Mouse (Mus musculus) midbrain, embryonic 12.5 days (tissue): ENCODE data around the gene Pip4k2b. TPM values are rescaled to one million over a fixed set of nuclear protein-coding genes. Genes with fewer than 3 reads are reported as not detected.

Source experiments
- ATAC-seq: fragments of 200-750 bp; cut with Nextera tagmentation; 2 replicates; pipeline ENCODE4 v1.8.0; 2017; ENCODE audit warnings: low read depth, moderate TSS enrichment, moderate library complexity; ENCODE audit not compliant: low FRiP score
- H3K27ac ChIP-seq: fragments of 300-500 bp; sonication (generic); replicated peaks from 2 replicates; pipeline ENCODE4 v1.5.1; 2016; ENCODE audit warnings: mild to moderate bottlenecking
- H3K27me3 ChIP-seq: fragments of 300-500 bp; sonication (generic); 2 replicates; pipeline ENCODE4 v1.6.1; 2016; ENCODE audit warnings: mild to moderate bottlenecking
- H3K36me3 ChIP-seq: fragments of 300-500 bp; sonication (generic); 2 replicates; pipeline ENCODE4 v1.6.1; 2016
- H3K4me1 ChIP-seq: fragments of 300-500 bp; sonication (generic); 2 replicates; pipeline ENCODE4 v1.6.1; 2016
- H3K4me2 ChIP-seq: fragments of 300-500 bp; sonication (generic); replicated peaks from 2 replicates; pipeline ENCODE4 v1.6.1; 2016; ENCODE audit warnings: mild to moderate bottlenecking, moderate library complexity
- H3K4me3 ChIP-seq: fragments of 300-500 bp; sonication (generic); 2 replicates; pipeline ENCODE4 v1.5.1; 2016; ENCODE audit warnings: mild to moderate bottlenecking
- H3K9ac ChIP-seq: fragments of 300-500 bp; sonication (generic); replicated peaks from 2 replicates; pipeline ENCODE4 v1.6.1; 2016; ENCODE audit warnings: mild to moderate bottlenecking, moderate library complexity
- H3K9me3 ChIP-seq: fragments of 300-500 bp; sonication (generic); 2 replicates; pipeline ENCODE4 v1.6.1; 2016; ENCODE audit warnings: mild to moderate bottlenecking
- WGBS: fragments of 180-500 bp; shearing (Covaris S2); methylation state at CpG from one replicate; pipeline ENCODE4 v1.1.7; 2016; 5-methylcytosine and 5-hydroxymethylcytosine counted together
- polyA plus RNA-seq: library from polyadenylated mRNA; unstranded; fragments of >200 nt; fragmentation: Nextera tagmentation; extraction: Ambion mirVana; gene quantifications from 2 replicates; pipeline ENCODE4 v1.2.1, GENCODE M21; 2016

Pip4k2b gene
- polyA plus RNA-seq, 1 experiment from 2014 or later, result 2.7 TPM

DNA sequence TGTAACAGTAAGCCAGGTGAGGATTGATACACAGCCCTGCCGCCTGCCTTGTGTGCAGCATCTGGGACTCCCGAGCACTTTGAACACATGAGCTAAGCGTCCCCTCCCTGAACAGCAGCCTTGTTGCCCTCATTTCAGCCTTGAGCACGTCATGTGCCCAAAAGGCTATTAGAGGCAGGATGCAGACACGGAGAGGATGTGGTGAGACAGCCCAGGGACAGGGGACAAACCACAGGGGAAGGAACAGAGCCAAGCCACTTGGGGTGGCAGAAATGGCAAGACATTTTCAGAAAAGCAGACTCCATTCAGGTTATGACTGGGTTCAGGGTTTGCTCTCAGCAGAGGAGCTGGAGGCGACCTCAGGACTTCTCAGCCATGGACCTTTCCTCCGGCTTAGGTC, 16.2 kb downstream of the Pip4k2b start:
- WGBS, result 88% methylated on average over 7 of the region's 7 CpGs
- peaks cover 84% of the 10 kb centered on the region for H3K36me3 ChIP-seq
- no peak for ATAC-seq

DNA sequence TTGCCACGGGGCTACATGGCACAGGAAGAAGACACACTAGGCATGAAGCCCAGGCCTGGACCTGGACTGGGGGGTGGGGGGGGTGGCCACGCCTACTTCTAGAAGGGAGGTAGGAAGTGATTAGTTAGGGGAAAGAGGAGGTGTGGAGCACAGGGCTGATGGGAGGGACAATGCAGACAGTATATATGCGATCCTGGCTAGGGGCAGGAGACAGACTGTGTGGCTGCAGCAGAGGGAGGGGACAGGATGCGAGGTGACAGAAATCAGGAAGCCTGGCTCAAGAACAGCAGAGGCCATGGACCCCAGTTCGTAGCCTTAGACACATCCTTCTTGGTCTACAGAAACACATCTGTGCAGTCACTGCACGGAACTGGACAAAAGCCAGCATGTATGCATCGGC, 20.8 kb downstream of the Pip4k2b start:
- H3K27me3 ChIP-seq, result no peaks in the 10 kb centered on the region
- H3K27ac ChIP-seq, result no peak overlapping the region
- peaks cover 97% of the 10 kb centered on the region for H3K36me3 ChIP-seq
- no peak overlapping the region for H3K9ac ChIP-seq
- no peak overlapping the region for H3K4me2 ChIP-seq
- WGBS, result 91% methylated on average over 7 of the region's 7 CpGs
- H3K4me3 ChIP-seq, result no peak overlapping the region
- no peak for ATAC-seq
- peaks cover 6% of the 10 kb centered on the region; the same call in 1 of the 2 replicates for H3K9me3 ChIP-seq
- no peaks in the 10 kb centered on the region for H3K4me1 ChIP-seq

More for the DNA sequence above, 16.2 kb downstream of the Pip4k2b start:
- no peak overlapping the region for H3K9ac ChIP-seq
- H3K9me3 ChIP-seq, result no peaks in the 10 kb centered on the region
- H3K4me1 ChIP-seq, result no peaks in the 10 kb centered on the region
- no peak overlapping the region for H3K4me3 ChIP-seq
- H3K27ac ChIP-seq, result no peak overlapping the region
- no peaks in the 10 kb centered on the region for H3K27me3 ChIP-seq
- no peak overlapping the region for H3K4me2 ChIP-seq

DNA sequence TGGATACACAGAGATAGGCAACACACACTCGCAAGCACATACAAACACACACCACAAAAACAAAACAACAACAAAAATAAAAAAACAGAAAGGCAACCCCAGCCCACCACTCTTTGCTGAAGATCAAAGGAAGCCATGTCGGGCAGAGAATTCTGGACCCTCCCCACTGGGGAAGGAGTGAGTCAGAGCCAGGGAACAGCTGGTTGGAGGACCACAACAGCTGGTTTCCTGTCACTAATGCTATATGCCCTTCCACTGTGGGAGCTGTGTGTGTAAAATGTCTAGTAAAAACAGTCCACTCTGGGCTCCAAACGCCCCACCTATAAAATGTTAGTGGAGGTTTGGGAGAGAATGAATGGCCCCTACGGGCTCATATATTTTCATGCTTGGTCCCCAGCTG, 23.2 kb downstream of the Pip4k2b start:
- Histone ChIP-seq H3K4me1 (no peaks in the 10 kb centered on the region), H3K9ac (no peak overlapping the region), H3K27ac (no peak overlapping the region), H3K4me3 (no peak overlapping the region), H3K36me3 (peaks cover 92% of the 10 kb centered on the region), H3K4me2 (no peak overlapping the region), H3K27me3 (no peaks in the 10 kb centered on the region), H3K9me3 (peaks cover 6% of the 10 kb centered on the region; the same call in 1 of the 2 replicates)
- no peak for ATAC-seq
- WGBS, result 96% methylated on average over 4 of the region's 4 CpGs

DNA sequence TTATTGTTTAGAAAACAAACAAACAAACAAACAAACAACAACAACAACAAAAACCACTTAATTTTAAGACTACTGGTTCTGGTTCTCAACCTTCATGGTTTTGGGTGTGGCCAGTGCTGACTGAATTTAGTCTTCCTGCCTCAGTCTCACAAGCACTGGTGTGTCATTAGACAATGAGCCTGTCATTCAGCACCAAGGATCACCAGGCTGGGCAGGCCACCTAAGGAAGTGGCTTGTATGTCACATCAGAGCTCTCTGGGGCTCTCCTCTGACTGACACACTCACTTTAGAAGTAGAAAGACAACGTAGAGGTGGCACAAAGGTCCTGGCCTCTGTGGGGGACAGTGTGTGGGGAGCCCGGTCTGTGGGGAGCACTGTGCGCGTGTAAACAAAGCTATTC, 25.5 kb downstream of the Pip4k2b start:
- H3K27me3 ChIP-seq, result no peaks in the 10 kb centered on the region
- H3K4me3 ChIP-seq, result no peak overlapping the region
- H3K4me2 ChIP-seq, result no peak overlapping the region
- peaks cover 81% of the 10 kb centered on the region for H3K36me3 ChIP-seq
- H3K9ac ChIP-seq, result no peak overlapping the region
- no peak overlapping the region for H3K27ac ChIP-seq
- 89% methylated on average over 4 of the region's 4 CpGs for WGBS
- no peaks in the 10 kb centered on the region for H3K4me1 ChIP-seq
- H3K9me3 ChIP-seq, result peaks cover 6% of the 10 kb centered on the region; the same call in 1 of the 2 replicates
- no peak for ATAC-seq

DNA sequence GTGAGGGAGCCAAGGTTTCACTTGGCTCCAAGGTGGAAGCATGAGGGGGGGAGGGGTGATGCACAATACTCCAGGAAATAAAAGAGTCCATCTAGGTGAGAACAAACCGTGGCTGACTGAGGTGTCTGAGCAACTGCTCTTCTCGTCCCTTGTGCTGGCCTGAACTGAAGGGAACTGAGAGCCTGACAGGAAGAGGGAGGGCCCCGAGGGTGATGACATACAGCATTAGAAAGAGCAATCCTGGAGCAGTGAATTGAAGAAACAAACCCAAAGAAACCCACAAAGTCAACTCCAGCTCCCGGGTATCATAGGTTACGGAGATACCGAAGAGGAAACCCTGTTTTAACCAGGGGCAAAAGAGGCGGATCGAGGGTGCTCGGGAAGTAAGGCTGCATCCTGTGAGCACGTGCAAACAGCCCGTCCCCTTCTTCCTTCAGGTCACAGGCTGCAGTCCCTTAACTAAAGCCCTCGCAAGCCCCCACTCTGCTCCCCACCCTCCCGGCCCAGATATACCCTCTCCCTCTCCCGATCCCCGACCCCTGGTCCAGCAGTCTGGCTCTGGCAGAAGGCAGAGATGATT, 26.1 kb downstream of the Pip4k2b start:
- peaks cover 82% of the 10 kb centered on the region for H3K36me3 ChIP-seq
- ATAC-seq, result no peak

DNA sequence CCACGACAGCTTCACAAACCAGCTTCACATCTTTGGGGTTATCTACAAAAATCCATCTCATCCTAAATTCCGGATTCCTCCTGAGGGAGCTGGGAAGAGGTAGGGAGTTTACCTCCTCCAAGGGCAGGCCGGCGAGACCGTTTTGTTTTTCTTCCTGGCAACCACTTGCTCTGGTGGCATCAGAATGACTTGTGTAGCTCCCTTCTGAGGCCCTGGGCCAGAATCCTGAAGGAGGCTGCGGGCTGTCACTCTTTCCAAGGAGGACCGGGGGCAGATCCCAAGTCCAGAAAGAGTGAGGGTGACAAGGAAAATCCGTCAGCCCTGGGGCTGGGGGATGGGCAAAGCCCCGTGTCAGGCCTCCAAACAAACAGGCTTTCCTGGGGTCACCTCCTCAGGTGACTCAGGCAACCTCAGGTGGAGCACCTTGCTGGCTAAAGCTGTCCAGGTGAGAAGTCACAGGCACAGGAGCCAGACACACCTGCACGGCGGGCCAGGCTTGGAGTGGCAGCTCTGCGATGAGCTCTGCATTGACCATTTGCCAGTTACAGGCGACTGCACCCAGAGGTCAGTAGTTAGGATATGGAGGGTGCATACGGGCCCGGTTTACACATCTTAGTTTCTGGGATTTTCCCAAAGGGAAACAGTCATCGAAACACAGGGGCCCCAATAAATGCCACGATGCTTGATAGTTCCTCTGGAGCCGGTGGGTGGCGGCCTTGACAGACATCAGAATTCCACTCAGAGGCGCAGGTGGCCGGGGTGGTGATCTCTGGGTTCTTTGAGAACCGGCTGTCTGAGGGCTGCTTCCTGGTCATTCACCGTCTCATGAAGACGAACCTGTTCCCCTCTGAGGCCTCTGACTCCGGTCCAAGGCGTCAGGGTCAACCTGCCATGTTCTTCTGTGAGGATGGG, 26.9 kb downstream of the Pip4k2b start:
- ATAC-seq, result no peak
- Histone ChIP-seq H3K36me3 (peaks cover 83% of the 10 kb centered on the region), H3K27ac (no peak overlapping the region), H3K4me1 (no peaks in the 10 kb centered on the region), H3K9ac (no peak overlapping the region), H3K4me3 (no peak overlapping the region), H3K4me2 (no peak overlapping the region), H3K9me3 (peaks cover 6% of the 10 kb centered on the region; the same call in 1 of the 2 replicates), H3K27me3 (no peaks in the 10 kb centered on the region)
- 90% methylated on average over 26 of the region's 26 CpGs for WGBS

More for the DNA sequence above, 26.1 kb downstream of the Pip4k2b start:
- Histone ChIP-seq H3K4me3 (no peak overlapping the region), H3K27me3 (no peaks in the 10 kb centered on the region), H3K4me1 (no peaks in the 10 kb centered on the region), H3K4me2 (no peak overlapping the region), H3K27ac (no peak overlapping the region), H3K9ac (no peak overlapping the region), H3K9me3 (peaks cover 6% of the 10 kb centered on the region; the same call in 1 of the 2 replicates)
- WGBS, result 89% methylated on average over 15 of the region's 15 CpGs

DNA sequence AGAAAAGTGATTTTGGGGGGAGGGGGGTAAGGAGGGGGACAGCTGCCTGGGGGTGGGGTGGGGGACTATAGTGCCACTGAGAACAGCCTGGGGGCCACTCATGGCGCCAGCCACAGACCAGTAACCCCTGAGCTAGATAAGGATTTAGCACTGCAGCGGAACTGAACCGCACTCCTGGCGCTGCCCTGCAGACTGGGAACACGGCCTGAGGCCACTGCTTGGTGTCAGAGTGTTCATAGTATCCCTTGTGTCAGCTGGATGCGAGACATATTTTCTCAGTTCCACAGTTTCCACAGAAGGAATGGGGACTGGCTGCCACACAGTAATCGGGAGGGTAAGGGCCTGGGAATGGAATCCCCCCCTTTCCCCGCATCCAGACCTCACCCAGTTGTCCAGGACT, 28.5 kb downstream of the Pip4k2b start:
- Histone ChIP-seq H3K9ac (no peak overlapping the region), H3K27ac (no peak overlapping the region), H3K36me3 (peaks cover 83% of the 10 kb centered on the region), H3K4me3 (no peak overlapping the region), H3K4me2 (no peak overlapping the region), H3K9me3 (no peaks in the 10 kb centered on the region), H3K4me1 (no peaks in the 10 kb centered on the region), H3K27me3 (no peaks in the 10 kb centered on the region)
- ATAC-seq, result no peak
- WGBS, result 92% methylated on average over 8 of the region's 8 CpGs

DNA sequence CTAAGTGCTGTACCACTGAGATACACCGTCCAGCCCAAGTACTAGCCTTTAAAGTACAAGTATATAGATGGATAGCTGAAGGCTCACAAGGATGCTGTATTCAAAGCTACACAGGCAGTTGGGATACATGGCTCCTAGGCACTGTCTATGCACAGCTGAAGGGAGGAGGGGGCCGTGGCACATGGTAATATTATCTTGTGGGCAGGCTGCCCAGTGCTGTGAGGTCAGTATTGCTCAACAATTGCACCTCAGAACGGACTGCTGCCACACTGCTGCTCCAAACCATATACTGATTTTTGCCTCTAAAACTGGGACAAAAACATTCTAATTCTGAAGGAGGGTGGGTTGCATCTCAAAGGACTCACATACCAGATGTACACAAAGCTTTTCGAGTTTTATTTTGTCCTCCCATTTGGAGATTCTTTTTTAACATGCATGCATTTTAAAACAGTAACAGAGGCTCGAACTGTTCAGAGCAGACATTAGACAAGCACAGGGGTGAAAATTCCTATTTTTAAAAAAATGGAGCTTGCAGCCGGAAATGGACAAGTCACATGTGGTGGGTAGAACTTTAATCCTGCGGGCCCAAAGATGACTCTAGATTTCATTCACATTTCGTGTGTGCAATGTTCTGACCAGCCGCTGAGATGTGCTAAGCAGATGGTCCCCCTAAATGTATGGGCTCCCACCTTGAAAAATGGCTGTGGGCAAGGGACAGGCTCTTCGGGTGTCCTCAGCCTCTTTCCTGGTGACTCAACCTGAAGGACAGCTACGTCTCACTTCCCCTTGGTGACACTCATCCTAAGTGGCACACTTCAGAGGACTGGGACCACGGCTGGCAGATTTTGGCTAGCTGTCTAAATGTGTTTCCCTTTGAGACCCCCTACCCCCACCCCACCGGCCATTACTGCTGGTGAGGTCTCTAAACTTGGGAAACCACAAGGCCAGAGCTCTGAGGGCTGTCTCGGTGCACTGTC, 29.4 kb downstream of the Pip4k2b start:
- no peak overlapping the region for H3K9ac ChIP-seq
- ATAC-seq, result no peak
- no peak overlapping the region for H3K4me3 ChIP-seq
- no peaks in the 10 kb centered on the region for H3K9me3 ChIP-seq
- no peaks in the 10 kb centered on the region for H3K4me1 ChIP-seq
- H3K27ac ChIP-seq, result no peak overlapping the region
- no peaks in the 10 kb centered on the region for H3K27me3 ChIP-seq
- H3K36me3 ChIP-seq, result peaks cover 77% of the 10 kb centered on the region
- no peak overlapping the region for H3K4me2 ChIP-seq
- 93% methylated on average over 14 of the region's 14 CpGs for WGBS

DNA sequence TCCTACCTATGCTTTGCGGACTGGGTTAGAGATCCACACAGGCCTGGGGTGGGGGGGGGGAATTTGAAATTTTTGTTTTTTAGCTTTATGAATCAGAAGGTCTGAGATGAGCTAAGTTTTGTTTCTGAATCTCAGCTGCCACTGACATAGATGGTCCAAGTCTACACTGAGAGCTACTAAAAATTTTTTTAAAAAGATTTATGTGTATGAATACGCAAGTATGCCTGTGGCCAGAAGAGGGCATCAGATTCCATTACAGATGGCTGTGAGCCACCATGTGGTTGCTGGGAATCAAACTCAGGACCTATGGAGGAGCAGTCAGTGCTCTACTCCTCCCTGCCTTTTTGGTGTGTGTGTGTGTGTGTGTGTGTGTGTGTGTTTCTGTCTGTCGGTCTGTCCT, 30.1 kb downstream of the Pip4k2b start:
- 95% methylated on average over 3 of the region's 3 CpGs for WGBS
- H3K9me3 ChIP-seq, result no peaks in the 10 kb centered on the region
- H3K4me2 ChIP-seq, result no peak overlapping the region
- H3K27ac ChIP-seq, result no peak overlapping the region
- H3K27me3 ChIP-seq, result no peaks in the 10 kb centered on the region
- ATAC-seq, result no peak
- H3K36me3 ChIP-seq, result peaks cover 70% of the 10 kb centered on the region
- no peak overlapping the region for H3K4me3 ChIP-seq
- H3K9ac ChIP-seq, result no peak overlapping the region
- no peaks in the 10 kb centered on the region for H3K4me1 ChIP-seq

DNA sequence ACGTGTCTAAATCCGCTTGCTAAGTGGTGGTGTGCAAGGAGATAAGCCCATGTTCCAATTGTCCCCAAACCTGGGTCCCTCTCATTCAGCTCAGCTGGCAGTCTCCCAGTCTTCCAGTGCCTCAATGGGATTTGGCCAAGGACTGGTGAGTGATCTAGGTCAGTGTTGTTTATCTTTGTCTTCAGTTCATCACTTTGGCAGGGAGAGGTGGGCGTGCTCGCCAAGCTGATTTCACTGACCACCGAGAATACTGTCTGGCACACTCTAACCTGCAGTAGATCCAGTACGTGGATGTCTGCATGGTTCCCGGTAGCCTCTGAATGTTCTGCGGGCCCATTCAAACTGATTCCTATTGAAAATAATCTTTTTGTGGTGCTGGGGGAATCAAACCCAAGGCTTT, 30.6 kb downstream of the Pip4k2b start:
- ATAC-seq, result no peak
- no peaks in the 10 kb centered on the region for H3K27me3 ChIP-seq
- no peaks in the 10 kb centered on the region for H3K4me1 ChIP-seq
- no peaks in the 10 kb centered on the region for H3K9me3 ChIP-seq
- no peak overlapping the region for H3K4me2 ChIP-seq
- H3K36me3 ChIP-seq, result peaks cover 70% of the 10 kb centered on the region
- WGBS, result 91% methylated on average over 8 of the region's 8 CpGs
- H3K27ac ChIP-seq, result no peak overlapping the region
- no peak overlapping the region for H3K9ac ChIP-seq
- H3K4me3 ChIP-seq, result no peak overlapping the region

DNA sequence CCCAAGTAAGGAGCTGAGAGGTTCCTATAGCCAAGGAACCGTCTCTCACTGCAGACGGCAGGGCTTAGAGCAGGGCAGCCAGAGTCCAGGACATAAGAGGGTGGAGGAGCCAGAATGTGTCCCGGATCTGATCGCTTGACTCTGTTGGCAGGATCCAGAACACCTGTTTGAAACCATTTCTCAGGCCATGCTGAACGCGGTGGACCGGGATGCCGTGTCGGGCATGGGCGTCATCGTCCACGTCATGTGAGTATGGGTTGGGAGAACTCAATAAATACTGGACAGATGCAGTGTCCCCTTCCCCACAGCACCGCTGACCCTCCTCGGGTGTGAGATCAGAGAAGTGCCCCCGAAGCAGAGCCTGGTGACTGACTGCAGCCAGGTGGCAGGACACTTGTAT, 32.2 kb downstream of the Pip4k2b start:
- H3K27ac ChIP-seq, result no peak overlapping the region
- no peak overlapping the region for H3K4me2 ChIP-seq
- H3K4me1 ChIP-seq, result no peaks in the 10 kb centered on the region
- H3K36me3 ChIP-seq, result peaks cover 68% of the 10 kb centered on the region
- no peak for ATAC-seq
- 96% methylated on average over 15 of the region's 15 CpGs for WGBS
- no peak overlapping the region for H3K9ac ChIP-seq
- no peaks in the 10 kb centered on the region for H3K27me3 ChIP-seq
- no peak overlapping the region for H3K4me3 ChIP-seq
- H3K9me3 ChIP-seq, result no peaks in the 10 kb centered on the region
